Mouse (Mus musculus) layer of hippocampus, postnatal 14 days (tissue): ENCODE data around the gene Rhoh. TPM values are rescaled to one million over a fixed set of nuclear protein-coding genes. Genes with fewer than 3 reads are reported as not detected.

Source experiments
- DNase-seq, 2 experiments: peaks; one replicate each; pipeline ENCODE4 v3.0.0; 2021 to 2022; ENCODE audit warnings: low spot score in 2 of 2, mixed read lengths in 1 of 2
- total RNA-seq, 2 experiments: library from RNA; stranded (reverse); gene quantifications; 2 replicates each; pipeline ENCODE4 v1.2.3; 2021

Gene Rhoh
- total RNA-seq, 2 experiments from 2014 or later: 0.76 to 1.8 TPM

- DNase-seq: no peak
Measured at GRCm38 (mm10) chr5:65891251-65891826, 30.3 kb downstream of the Rhoh start.

- DNase-seq: no peak
Measured at GRCm38 (mm10) chr5:65895121-65895692, 34.2 kb downstream of the Rhoh start.

- DNase-seq: no peak
Measured at GRCm38 (mm10) chr5:65895764-65896163, 34.8 kb downstream of the Rhoh start.

- no peak for DNase-seq
Measured at GRCm38 (mm10) chr5:65897731-65898130, 36.7 kb downstream of the Rhoh start.

GRCm38 (mm10) chr5:65898683-65899082 is 37.7 kb downstream of the Rhoh start:
- DNase-seq: no peak

GRCm38 (mm10) chr5:65900113-65900512 is 39.1 kb downstream of the Rhoh start:
- no peak for DNase-seq

- DNase-seq: peak in 1 of 2 experiments; percentile 22
Measured at GRCm38 (mm10) chr5:65900862-65901265, 39.9 kb downstream of the Rhoh start.

GRCm38 (mm10) chr5:65901868-65902418 is 40.9 kb downstream of the Rhoh start:
- no peak for DNase-seq

- DNase-seq: no peak
Measured at GRCm38 (mm10) chr5:65902811-65903210, 41.8 kb downstream of the Rhoh start.

- no peak for DNase-seq
Measured at GRCm38 (mm10) chr5:65904476-65904875, 43.5 kb downstream of the Rhoh start.

- peak in 1 of 2 experiments; percentile 10 for DNase-seq
Measured at GRCm38 (mm10) chr5:65908751-65909150, 47.7 kb downstream of the Rhoh start.

GRCm38 (mm10) chr5:65909321-65909720 is 48.3 kb downstream of the Rhoh start:
- no peak for DNase-seq

GRCm38 (mm10) chr5:65910398-65910797 is 49.4 kb downstream of the Rhoh start:
- no peak for DNase-seq

- DNase-seq: no peak
Measured at GRCm38 (mm10) chr5:65911676-65912075, 50.7 kb downstream of the Rhoh start.

GRCm38 (mm10) chr5:65912201-65912600 is 51.2 kb downstream of the Rhoh start:
- no peak for DNase-seq

- no peak for DNase-seq
Measured at GRCm38 (mm10) chr5:65913126-65913525, 52.1 kb downstream of the Rhoh start.

- DNase-seq: no peak
Measured at GRCm38 (mm10) chr5:65914342-65914741, 53.3 kb downstream of the Rhoh start.

- DNase-seq: no peak
Measured at GRCm38 (mm10) chr5:65916930-65917329, 55.9 kb downstream of the Rhoh start.

GRCm38 (mm10) chr5:65918601-65919000 is 57.6 kb downstream of the Rhoh start:
- DNase-seq: no peak

GRCm38 (mm10) chr5:65919326-65919725 is 58.3 kb downstream of the Rhoh start:
- DNase-seq: no peak

- DNase-seq: no peak
Measured at GRCm38 (mm10) chr5:65919904-65920303, 58.9 kb downstream of the Rhoh start.

GRCm38 (mm10) chr5:65920701-65921426 is 59.9 kb downstream of the Rhoh start:
- no peak for DNase-seq
